In the genomic region with DNA sequence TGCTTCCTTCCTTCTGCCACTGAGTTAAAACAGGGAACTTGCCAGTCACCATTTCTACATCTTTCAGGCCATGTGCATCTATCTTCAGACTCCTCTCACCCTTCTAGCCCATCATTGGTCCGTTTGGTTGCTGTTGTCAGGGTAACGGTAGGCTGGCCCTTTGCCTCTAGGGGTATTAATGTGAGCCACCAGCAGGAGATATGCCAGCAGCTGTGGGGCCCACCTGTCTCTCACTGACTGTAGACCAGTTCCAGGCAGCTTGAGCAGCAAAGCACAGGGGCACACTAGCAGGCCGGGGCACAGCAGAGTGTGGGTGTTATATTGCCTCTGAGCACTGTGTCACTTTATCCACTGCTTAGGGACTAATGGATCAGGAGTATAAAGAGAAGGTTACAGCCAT, we compare ENCODE assay signal across 8 mouse cellular contexts.
DNase-seq lines count a peak whose midpoint lies in the region; ATAC-seq lines count a peak whose summit lies in the region.

No protein-coding gene starts in this region.

- no peak; the same call in 1 of the 2 replicates for ATAC-seq in heart, embryonic 11.5 days (replicated peaks; ENCODE audit: insufficient number of reproducible peaks, low FRiP score, low TSS enrichment)
- peak; percentile 87 for ATAC-seq in hindbrain, embryonic 12.5 days (ENCODE audit: low FRiP score)
- ATAC-seq in midbrain, embryonic 12.5 days (ENCODE audit: low FRiP score, low read depth) = peak; percentile 83

- 34% methylated on average over 3 of the region's 3 CpGs for WGBS in heart, embryonic 11.5 days (ENCODE audit: insufficient replicate concordance)
- 43% methylated on average over 3 of the region's 3 CpGs for WGBS in hindbrain, embryonic 12.5 days
- WGBS in midbrain, embryonic 12.5 days = 43% methylated on average over 3 of the region's 3 CpGs

- peak overlapping the region; percentile 12 for H3K4me2 ChIP-seq in heart, embryonic 11.5 days
- no peak overlapping the region for H3K4me2 ChIP-seq in hindbrain, embryonic 12.5 days (replicated peaks)
- no peak overlapping the region for H3K4me2 ChIP-seq in midbrain, embryonic 12.5 days (replicated peaks)

- H3K9me3 ChIP-seq in heart, embryonic 11.5 days (replicated peaks; ENCODE audit: control insufficient read depth, low read length) = no peaks in the 10 kb centered on the region
- no peaks in the 10 kb centered on the region for H3K9me3 ChIP-seq in hindbrain, embryonic 12.5 days (replicated peaks)
- no peaks in the 10 kb centered on the region for H3K9me3 ChIP-seq in midbrain, embryonic 12.5 days

- H3K27me3 ChIP-seq in heart, embryonic 11.5 days (ENCODE audit: control insufficient read depth, insufficient read depth, low read length) = 0 out of 2 replicates have a peak, but pooled peaks cover 2% of the 10 kb centered on the region
- no peaks in the 10 kb centered on the region for H3K27me3 ChIP-seq in hindbrain, embryonic 12.5 days
- 0 out of 2 replicates have a peak, but pooled peaks cover 4% of the 10 kb centered on the region for H3K27me3 ChIP-seq in midbrain, embryonic 12.5 days

- peaks cover 37% of the 10 kb centered on the region for H3K4me1 ChIP-seq in heart, embryonic 11.5 days (ENCODE audit: control insufficient read depth, insufficient read depth, low read length)
- H3K4me1 ChIP-seq in hindbrain, embryonic 12.5 days = peaks cover 13% of the 10 kb centered on the region
- H3K4me1 ChIP-seq in midbrain, embryonic 12.5 days = peaks cover 9% of the 10 kb centered on the region

- peak overlapping the region; percentile 18; the same call in 1 of the 2 replicates for H3K27ac ChIP-seq in heart, embryonic 11.5 days (ENCODE audit: low read depth, low read length)
- peak overlapping the region; percentile 68 for H3K27ac ChIP-seq in hindbrain, embryonic 12.5 days
- no peak overlapping the region; the same call in 1 of the 2 replicates for H3K27ac ChIP-seq in midbrain, embryonic 12.5 days (replicated peaks)

- no peak for DNase-seq in heart, adult 11 months
- DNase-seq in embryo, embryonic 10.5 days (ENCODE audit: low spot score) = peak; percentile 59
- DNase-seq in layer of hippocampus, adult 8-10 months (ENCODE audit: low spot score in 2 of 2) = no peak
- no peak for DNase-seq in frontal cortex, postnatal 10 days (ENCODE audit: low spot score in 2 of 2)
- no peak for DNase-seq in kidney, postnatal 10 days

- no peak overlapping the region for H3K4me3 ChIP-seq in heart, embryonic 11.5 days (ENCODE audit: low read depth, low read length)
- H3K4me3 ChIP-seq in hindbrain, embryonic 12.5 days = no peak overlapping the region
- no peak overlapping the region for H3K4me3 ChIP-seq in midbrain, embryonic 12.5 days

- H3K36me3 ChIP-seq in heart, embryonic 11.5 days (ENCODE audit: control insufficient read depth, insufficient read depth, low read length) = no peaks in the 10 kb centered on the region
- H3K36me3 ChIP-seq in hindbrain, embryonic 12.5 days = no peaks in the 10 kb centered on the region
- no peaks in the 10 kb centered on the region for H3K36me3 ChIP-seq in midbrain, embryonic 12.5 days

- H3K9ac ChIP-seq in heart, embryonic 11.5 days (ENCODE audit: low read depth, low read length) = no peak overlapping the region
- H3K9ac ChIP-seq in hindbrain, embryonic 12.5 days = no peak overlapping the region
- no peak overlapping the region for H3K9ac ChIP-seq in midbrain, embryonic 12.5 days (replicated peaks)
